Mouse (Mus musculus) CD4-positive naive resting alpha-beta T cell, adult 57 days (primary cell): ENCODE data around the gene Vmn2r29. TPM values are rescaled to one million over a fixed set of nuclear protein-coding genes. Genes with fewer than 3 reads are reported as not detected.

Source experiments
- total RNA-seq: library from RNA; stranded (reverse); gene quantifications from one replicate; pipeline ENCODE4 v1.2.4, GENCODE M21; 2023

The Vmn2r29 gene
- 0.59 TPM for total RNA-seq

GRCm38 (mm10) chr7:7247228-7247627, at the start of gene Vmn2r29:
Vmn2r29 (minus strand) TSS chr7:7247328.

GRCm38 (mm10) chr7:7277966-7278567, 30.9 kb upstream of the Vmn2r29 start, which contains the start of gene Gm45844:
Gm45844 (minus strand) TSS chr7:7278289.

GRCm38 (mm10) chr7:7209313-7210151, 37.6 kb downstream of the Vmn2r29 start, which contains the start of gene Zfp772:
Zfp772 (minus strand) TSS chr7:7209998.

Other genes starting within 250 kb of the Vmn2r29 start
- gene Zfp954, start 125.8 kb downstream of the Vmn2r29 start, total RNA-seq, result 42.9 TPM
- gene Zfp773, start 110.6 kb downstream of the Vmn2r29 start, total RNA-seq, result 6.4 TPM
- gene Zfp418, start 76.0 kb downstream of the Vmn2r29 start, total RNA-seq, result 2.8 TPM
- gene Zfp772, start 37.3 kb downstream of the Vmn2r29 start, total RNA-seq, result 3.9 TPM
- gene Gm45844, start 31.0 kb upstream of the Vmn2r29 start, total RNA-seq, result 1.5 TPM
- gene Clcn4, start 53.5 kb upstream of the Vmn2r29 start, total RNA-seq, result 50.6 TPM
- gene Vmn2r30, start 90.3 kb upstream of the Vmn2r29 start, total RNA-seq, result not detected
- gene Gm45783, start 127.2 kb upstream of the Vmn2r29 start, total RNA-seq, result not detected
- gene Vmn2r31, start 152.4 kb upstream of the Vmn2r29 start, total RNA-seq, result not detected
- gene Vmn2r32, start 232.7 kb upstream of the Vmn2r29 start, total RNA-seq, result not detected